Mouse (Mus musculus) erythroblast, embryonic 14.5 days (primary cell): ENCODE results near the gene Gm49342. TPM values are rescaled to one million over a fixed set of nuclear protein-coding genes. Genes with fewer than 3 reads are reported as not detected.
"Not testable (repeated sequence)": the region's sequence is repeated elsewhere in the genome, so short reads cannot be mapped to it uniquely, and the experiment has no call there.

ENCODE experiments used
- H3K27me3 ChIP-seq: 2 replicates; pipeline ENCODE4 v1.6.1; 2012; ENCODE audit warnings: inconsistent platforms; ENCODE audit not compliant: control insufficient read depth
- H3K36me3 ChIP-seq: 2 replicates; pipeline ENCODE4 v1.6.1; 2012; ENCODE audit warnings: mild to moderate bottlenecking, inconsistent platforms; ENCODE audit not compliant: control insufficient read depth
- H3K4me1 ChIP-seq: 2 replicates; pipeline ENCODE4 v1.6.1; 2012; ENCODE audit warnings: inconsistent platforms; ENCODE audit not compliant: control insufficient read depth
- H3K4me3 ChIP-seq: replicated peaks from 2 replicates; pipeline ENCODE3; 2012; ENCODE audit warnings: moderate library complexity, mild to moderate bottlenecking, inconsistent platforms
- H3K9me3 ChIP-seq: 2 replicates; pipeline ENCODE4 v1.6.1; 2012; ENCODE audit warnings: low read length, inconsistent platforms, mixed read lengths; ENCODE audit not compliant: control insufficient read depth
- GATA1 ChIP-seq: IDR thresholded peaks from 2 replicates; pipeline ENCODE4 v1.6.1; 2012; ENCODE audit warnings: low read length, inconsistent platforms, mixed read lengths
- TAL1 ChIP-seq: IDR thresholded peaks from 3 replicates; pipeline ENCODE4 v1.6.1; 2012; ENCODE audit warnings: low read length, inconsistent platforms, mixed read lengths
- polyA plus RNA-seq: library from polyadenylated mRNA; stranded (reverse); fragments of >175 nt; gene quantifications from 2 replicates; pipeline ENCODE4 v1.2.3, GENCODE M21; 2012

Gm49342 gene
- polyA plus RNA-seq, 1 experiment = not detected

DNA sequence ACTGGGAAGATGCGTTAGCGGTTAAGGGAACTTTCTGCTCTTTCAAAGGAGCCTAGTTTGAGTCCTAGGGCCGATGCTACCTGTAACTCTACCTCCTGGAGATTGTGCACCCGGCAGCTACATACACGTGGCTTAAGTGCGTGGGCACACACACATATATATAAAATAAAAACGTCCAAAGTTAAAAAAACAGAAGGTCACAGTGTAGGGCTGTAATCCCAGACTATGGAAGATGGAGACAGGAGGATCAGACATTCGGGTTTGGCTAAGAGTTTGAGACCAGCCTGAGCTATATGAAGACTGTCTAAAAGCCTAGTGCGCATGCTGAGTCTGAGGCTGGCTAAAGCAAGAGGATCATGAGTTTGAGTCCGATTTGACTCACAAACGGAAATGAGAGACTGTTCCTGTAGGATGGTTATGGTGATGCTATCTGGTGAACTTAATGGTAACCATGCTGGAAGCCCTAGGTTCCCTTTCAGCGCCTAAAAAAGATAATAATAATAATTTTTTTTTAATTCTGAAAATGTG lies 12.8 kb upstream of the Gm49342 start:
- H3K4me3 ChIP-seq = peak overlapping the region; percentile 97
- H3K27me3 ChIP-seq = no peaks in the 10 kb centered on the region
- H3K4me1 ChIP-seq = peaks cover 32% of the 10 kb centered on the region
- TF ChIP-seq GATA1 = no peak
- no peak for TF ChIP-seq TAL1
- peaks cover 32% of the 10 kb centered on the region for H3K36me3 ChIP-seq
- no peaks in the 10 kb centered on the region for H3K9me3 ChIP-seq

GRCm38 (mm10) chr14:50936649-50937048 lies 7.7 kb upstream of the Gm49342 start:
- Histone ChIP-seq H3K4me1 (peaks cover 8% of the 10 kb centered on the region), H3K9me3 (no peaks in the 10 kb centered on the region)

GRCm38 (mm10) chr14:50938119-50938908 lies 6.0 kb upstream of the Gm49342 start:
- no peak for TF ChIP-seq GATA1
- TF ChIP-seq TAL1 = no peak
- H3K9me3 ChIP-seq = no peaks in the 10 kb centered on the region
- 0 out of 2 replicates have a peak, but pooled peaks cover 2% of the 10 kb centered on the region for H3K4me1 ChIP-seq
- no peak overlapping the region for H3K4me3 ChIP-seq
- H3K36me3 ChIP-seq = no peaks in the 10 kb centered on the region
- no peaks in the 10 kb centered on the region for H3K27me3 ChIP-seq

More at GRCm38 (mm10) chr14:50936649-50937048, 7.7 kb upstream of the Gm49342 start:
- Histone ChIP-seq H3K36me3 (no peaks in the 10 kb centered on the region), H3K4me3 (no peak overlapping the region), H3K27me3 (no peaks in the 10 kb centered on the region)
- TF ChIP-seq GATA1 (no peak), TAL1 (no peak)

DNA sequence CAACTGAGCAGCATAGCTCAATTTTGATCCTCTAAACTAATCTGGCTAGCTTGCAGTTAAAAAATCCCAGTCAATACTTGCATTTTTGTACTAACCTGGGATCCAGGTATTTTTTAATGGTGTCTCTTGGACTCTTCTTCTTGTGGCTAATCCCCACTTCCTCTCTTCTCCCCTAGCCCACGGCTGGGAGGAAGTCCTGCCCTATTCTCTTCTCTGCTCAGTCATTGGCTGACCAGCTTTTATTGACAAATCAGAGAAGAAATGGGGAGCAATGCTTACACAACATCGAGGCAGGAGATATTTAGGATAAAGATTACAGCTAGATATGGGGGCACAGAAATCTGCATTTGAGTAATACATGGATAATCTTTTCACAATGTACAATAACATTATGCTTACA lies 5.4 kb upstream of the Gm49342 start:
- no peaks in the 10 kb centered on the region for H3K27me3 ChIP-seq
- TF ChIP-seq GATA1 (no peak), TAL1 (no peak)
- no peaks in the 10 kb centered on the region for H3K9me3 ChIP-seq
- no peak overlapping the region for H3K4me3 ChIP-seq
- peaks cover 3% of the 10 kb centered on the region for H3K4me1 ChIP-seq
- no peaks in the 10 kb centered on the region for H3K36me3 ChIP-seq

DNA sequence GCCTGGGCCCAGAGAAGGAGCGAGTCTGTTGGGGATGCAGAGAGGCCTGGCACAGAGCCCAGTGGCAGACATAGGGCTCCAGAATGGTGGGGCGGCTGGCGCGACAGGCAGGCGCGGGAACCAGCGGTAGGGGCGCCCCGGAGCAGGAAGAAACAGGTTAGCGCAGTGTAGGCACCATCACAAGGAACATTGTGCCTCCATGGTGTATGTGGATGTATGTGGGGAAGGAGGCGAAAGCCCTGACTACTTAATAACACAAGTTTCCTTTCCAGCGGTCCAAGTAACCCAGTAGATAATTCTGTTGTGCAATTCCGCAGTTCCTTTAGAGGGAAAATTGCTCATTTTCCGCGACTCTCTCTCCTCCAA lies 334 bp downstream of the Gm49342 start:
- not testable (repeated sequence) for H3K27me3 ChIP-seq, H3K36me3 ChIP-seq, H3K9me3 ChIP-seq, H3K4me1 ChIP-seq
- peak overlapping the region; percentile 66 for H3K4me3 ChIP-seq

DNA sequence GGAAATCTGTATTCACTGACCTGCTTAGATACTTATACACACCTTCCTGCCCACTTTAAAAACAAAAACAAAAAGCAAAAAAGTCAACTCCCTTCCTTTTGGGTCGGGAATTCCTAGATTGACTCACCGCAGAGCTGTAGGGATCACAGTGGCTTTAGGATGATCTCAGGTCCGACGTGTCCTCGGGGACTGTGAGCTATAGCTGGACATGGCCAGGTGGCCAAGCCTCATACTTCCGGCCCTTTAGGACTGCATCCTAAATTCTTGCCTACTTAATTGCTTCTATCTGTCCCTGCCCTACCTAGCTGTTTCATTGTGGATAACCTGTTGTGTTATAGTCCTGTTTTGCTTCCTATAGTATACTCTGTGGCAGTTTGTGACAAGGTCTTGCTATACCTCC lies 764 bp downstream of the Gm49342 start:
- H3K4me3 ChIP-seq = peak overlapping the region; percentile 66
- H3K4me1 ChIP-seq, H3K36me3 ChIP-seq, H3K27me3 ChIP-seq, H3K9me3 ChIP-seq: not testable (repeated sequence)

DNA sequence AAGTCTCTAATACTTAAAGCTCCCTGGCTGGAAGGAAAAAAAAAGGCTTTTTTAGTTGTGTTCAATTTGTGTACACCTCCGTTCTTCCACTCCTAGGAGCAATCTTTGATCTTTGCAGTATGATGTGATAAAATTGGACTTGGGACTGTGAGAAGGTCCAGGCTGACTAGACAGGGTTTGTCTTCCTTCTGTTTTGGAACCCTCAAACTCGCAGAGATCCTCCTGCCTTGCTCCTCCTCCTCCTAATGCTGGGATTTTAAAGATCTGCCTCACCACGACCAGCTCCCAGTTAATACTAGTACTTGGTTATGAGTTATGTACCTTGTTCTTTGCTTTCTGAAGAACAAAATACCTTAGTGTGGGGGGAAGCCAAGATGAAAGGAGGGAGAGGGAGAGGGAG lies 1.2 kb downstream of the Gm49342 start:
- H3K27me3 ChIP-seq = not testable (repeated sequence)
- H3K4me3 ChIP-seq = peak overlapping the region; percentile 66

GRCm38 (mm10) chr14:50955487-50955886 lies 11.2 kb downstream of the Gm49342 start:
- TF ChIP-seq TAL1 (no peak), GATA1 (no peak)
- peaks cover 4% of the 10 kb centered on the region; the same call in 1 of the 2 replicates for H3K4me1 ChIP-seq
- no peaks in the 10 kb centered on the region for H3K27me3 ChIP-seq
- no peak overlapping the region for H3K4me3 ChIP-seq
- no peaks in the 10 kb centered on the region for H3K9me3 ChIP-seq
- peaks cover 13% of the 10 kb centered on the region for H3K36me3 ChIP-seq

More for the DNA sequence above, 1.2 kb downstream of the Gm49342 start:
- H3K9me3 ChIP-seq, H3K4me1 ChIP-seq, H3K36me3 ChIP-seq: not testable (repeated sequence)

DNA sequence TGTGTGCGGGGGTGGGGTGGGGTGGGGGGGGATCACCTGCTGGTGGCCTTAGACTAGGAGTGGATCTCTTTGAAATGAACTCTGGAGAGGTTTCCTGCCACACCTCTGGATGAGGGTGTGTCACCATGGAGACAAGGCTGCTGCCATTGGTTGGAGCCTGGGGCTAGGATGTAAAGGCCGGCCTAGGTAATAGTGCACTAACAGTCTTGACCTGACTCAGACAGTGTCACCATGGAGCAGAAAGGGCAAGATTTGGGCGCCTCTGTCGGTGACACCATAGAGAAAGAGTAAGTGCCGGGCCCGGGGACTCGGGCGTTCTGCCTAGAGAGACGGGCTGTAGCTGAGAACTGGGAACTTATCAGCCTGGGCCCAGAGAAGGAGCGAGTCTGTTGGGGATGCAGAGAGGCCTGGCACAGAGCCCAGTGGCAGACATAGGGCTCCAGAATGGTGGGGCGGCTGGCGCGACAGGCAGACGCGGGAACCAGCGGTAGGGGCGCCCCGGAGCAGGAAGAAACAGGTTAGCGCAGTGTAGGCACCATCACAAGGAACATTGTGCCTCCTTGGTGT lies 11.7 kb downstream of the Gm49342 start, which contains the start of gene Pnp2:
Gene Pnp2, plus strand, starts transcription at position 51 of the 567 bp plus-strand sequence.
- not testable (repeated sequence) for H3K27me3 ChIP-seq, H3K4me1 ChIP-seq, H3K9me3 ChIP-seq
- Histone ChIP-seq H3K4me3 (peak within 1 kb of the TSS; percentile 62), H3K36me3 (peaks cover 13% of the 10 kb centered on the region)

GRCm38 (mm10) chr14:50956724-50957123 lies 12.4 kb downstream of the Gm49342 start:
- H3K4me3 ChIP-seq = peak overlapping the region; percentile 62
- not testable (repeated sequence) for H3K27me3 ChIP-seq, H3K9me3 ChIP-seq

DNA sequence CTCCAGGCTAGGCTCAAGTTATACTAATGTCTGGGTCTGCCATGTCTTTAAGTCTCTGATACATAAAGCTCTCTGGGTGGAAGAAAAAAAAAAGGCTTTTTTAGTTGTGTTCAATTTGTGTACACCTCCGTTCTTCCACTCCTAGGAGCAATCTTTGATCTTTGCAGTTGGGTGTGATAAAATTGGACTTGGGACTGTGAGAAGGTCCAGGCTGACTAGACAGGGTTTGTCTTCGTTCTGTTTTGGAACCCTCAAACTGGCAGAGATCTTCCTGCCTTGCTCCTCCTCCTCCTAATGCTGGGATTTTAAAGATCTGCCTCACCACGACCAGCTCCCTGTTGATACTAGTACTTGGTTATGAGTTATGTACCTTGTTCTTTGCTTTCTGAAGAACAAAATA lies 12.8 kb downstream of the Gm49342 start:
- H3K4me3 ChIP-seq = peak overlapping the region; percentile 62
- H3K4me1 ChIP-seq, H3K9me3 ChIP-seq, H3K27me3 ChIP-seq, H3K36me3 ChIP-seq: not testable (repeated sequence)

More at GRCm38 (mm10) chr14:50956724-50957123, 12.4 kb downstream of the Gm49342 start:
- not testable (repeated sequence) for H3K4me1 ChIP-seq, H3K36me3 ChIP-seq

DNA sequence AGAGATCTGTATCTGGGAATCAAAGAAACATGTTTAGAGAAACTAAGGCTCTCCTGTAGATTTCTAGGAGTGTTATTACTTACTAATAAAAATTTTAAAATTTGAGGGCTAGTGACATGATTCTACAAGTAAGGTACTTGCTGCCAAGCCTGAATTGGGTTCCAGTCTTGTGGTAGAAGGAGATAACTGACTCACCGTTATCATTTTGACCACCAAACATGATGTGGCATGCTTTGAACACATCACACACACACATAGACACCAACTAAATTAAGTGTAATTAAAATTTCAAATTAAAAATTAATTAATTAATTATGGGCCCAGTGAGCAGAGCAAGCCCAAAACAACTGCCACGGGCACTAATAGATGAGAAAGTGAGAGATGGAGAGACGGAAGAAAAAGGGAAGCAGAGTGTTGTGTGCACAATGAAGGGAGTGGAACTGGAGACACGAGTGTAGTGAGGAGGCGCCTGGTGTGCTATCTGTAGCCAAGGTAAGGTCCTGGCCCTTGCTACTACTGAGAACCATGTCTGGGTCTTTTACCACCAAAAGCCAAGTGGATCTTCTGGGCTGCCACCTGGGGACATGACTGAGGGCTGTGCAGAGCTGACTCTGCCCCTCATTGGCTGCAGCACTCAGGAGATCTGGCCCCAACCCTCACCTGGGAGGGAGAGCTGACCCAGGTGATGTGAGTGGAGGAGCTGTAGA lies 14.1 kb downstream of the Gm49342 start:
- not testable (repeated sequence) for H3K4me1 ChIP-seq, H3K4me3 ChIP-seq

More for the DNA sequence above, 14.1 kb downstream of the Gm49342 start:
- not testable (repeated sequence) for H3K36me3 ChIP-seq, H3K9me3 ChIP-seq, H3K27me3 ChIP-seq
